Mouse (Mus musculus) effector memory CD4-positive, alpha-beta T cell, adult 7 months (primary cell): ENCODE measurements around the gene Olfr495. TPM values are rescaled to one million over a fixed set of nuclear protein-coding genes. Genes with fewer than 3 reads are reported as not detected.

Experiments used
- polyA plus RNA-seq: library from polyadenylated mRNA; unstranded; fragments of 100-300 nt; shearing (Covaris generic); gene quantifications from one replicate; pipeline ENCODE4 v1.2.1, GENCODE M21; 2017

The Olfr495 gene
- polyA plus RNA-seq: not detected

DNA sequence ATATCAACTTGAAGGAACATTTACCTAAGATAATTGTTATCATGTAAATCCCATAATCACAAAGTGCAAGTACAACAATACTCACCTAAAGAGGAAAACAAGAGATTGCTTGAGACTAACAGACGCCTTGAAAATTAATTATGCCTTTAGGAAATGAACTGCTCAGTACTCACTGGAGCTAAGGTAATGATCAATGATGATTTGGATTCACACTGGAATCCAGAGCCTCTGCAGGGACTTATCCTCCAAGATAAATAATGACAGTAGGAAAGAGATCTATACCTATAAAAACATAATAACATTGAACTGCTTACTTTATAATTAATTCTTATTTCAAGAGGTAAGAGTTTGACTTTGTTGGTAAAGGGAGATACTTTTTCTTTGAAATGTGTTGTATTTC is at the start of gene Olfr495:
Gene Olfr495 (plus strand): TSS at position 301 of the 400 bp plus-strand sequence.

DNA sequence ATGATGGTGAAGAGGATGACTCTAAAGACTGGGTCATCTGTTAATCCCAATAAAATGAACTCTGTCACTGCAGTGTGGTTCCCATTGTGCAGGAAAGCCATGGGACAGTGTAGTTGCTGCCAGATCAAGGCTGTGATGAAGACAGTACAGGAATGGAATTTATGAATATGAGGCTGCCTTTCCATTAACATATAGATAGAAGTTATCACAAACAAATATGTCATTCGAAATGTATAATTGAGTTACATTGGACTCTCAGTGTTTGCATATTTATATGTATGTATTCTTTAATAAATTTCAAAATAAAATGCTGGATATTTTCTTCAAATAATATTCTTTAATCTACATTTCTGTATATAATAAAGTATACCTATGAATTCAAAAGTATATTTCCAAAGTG is 46.1 kb upstream of the Olfr495 start, which contains the start of gene Olfr493:
Gene Olfr493 (minus strand): TSS at position 101 of the 400 bp plus-strand sequence.

DNA sequence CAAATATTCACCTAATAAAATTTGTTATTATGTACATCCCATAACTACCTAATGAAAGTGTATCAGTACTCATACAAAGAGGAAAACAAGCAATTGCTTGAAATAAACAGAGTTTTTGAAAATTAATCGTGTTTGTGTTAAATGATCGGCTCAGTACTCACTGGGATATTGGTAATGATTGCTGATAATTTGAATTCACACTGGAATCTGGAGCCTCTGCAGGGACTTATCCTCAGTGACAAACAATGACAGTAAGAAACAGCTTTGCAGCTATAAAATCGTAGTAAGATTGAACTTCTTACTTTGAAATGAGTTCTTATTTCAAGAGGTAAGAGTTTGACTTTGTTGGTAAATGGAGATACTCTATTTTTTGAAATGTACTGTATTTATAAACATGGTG is 27.9 kb upstream of the Olfr495 start, which contains the start of gene Olfr494:
Gene Olfr494 (plus strand): TSS at position 301 of the 400 bp plus-strand sequence.

DNA sequence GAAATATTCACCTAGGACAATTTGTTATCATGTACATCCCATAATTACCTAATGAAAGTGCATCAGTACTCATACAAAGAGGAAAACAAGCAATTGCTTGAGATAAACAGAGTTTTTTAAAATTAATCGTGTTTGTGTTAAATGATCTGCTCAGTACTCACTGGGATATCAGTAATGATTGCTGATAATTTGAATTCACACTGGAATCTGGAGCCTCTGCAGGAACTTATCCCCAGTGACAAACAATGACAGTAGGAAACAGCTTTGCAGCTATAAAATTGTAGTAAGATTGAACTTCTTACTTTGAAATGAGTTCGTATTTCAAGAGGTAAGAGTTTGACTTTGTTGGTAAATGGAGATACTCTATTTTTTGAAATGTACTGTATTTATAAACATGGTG is 27.2 kb downstream of the Olfr495 start, which contains the start of gene Olfr497:
Gene Olfr497 (plus strand): TSS at position 301 of the 400 bp plus-strand sequence.

Other genes starting within 250 kb of the Olfr495 start
- 0.40 TPM for gene Olfr485, start 233.3 kb upstream of the Olfr495 start, polyA plus RNA-seq
- gene Olfr486, start 220.4 kb upstream of the Olfr495 start, polyA plus RNA-seq: not detected
- not detected for gene Olfr487, start 178.5 kb upstream of the Olfr495 start, polyA plus RNA-seq
- not detected for gene Olfr488, start 134.8 kb upstream of the Olfr495 start, polyA plus RNA-seq
- 0.40 TPM for gene Olfr490, start 104.2 kb upstream of the Olfr495 start, polyA plus RNA-seq
- not detected for gene Olfr491, start 79.7 kb upstream of the Olfr495 start, polyA plus RNA-seq
- gene Olfr492, start 69.5 kb upstream of the Olfr495 start, polyA plus RNA-seq: not detected
- not detected for gene Olfr493, start 46.2 kb upstream of the Olfr495 start, polyA plus RNA-seq
- gene Olfr494, start 27.8 kb upstream of the Olfr495 start, polyA plus RNA-seq: not detected
- gene Olfr497, start 27.3 kb downstream of the Olfr495 start, polyA plus RNA-seq: not detected
- gene Olfr498, start 72.2 kb downstream of the Olfr495 start, polyA plus RNA-seq: not detected
- 0.20 TPM for gene Olfr502, start 131.9 kb downstream of the Olfr495 start, polyA plus RNA-seq
- gene Olfr503, start 151.4 kb downstream of the Olfr495 start, polyA plus RNA-seq: not detected
- gene Olfr504, start 172.6 kb downstream of the Olfr495 start, polyA plus RNA-seq: not detected
- gene Olfr506, start 217.6 kb downstream of the Olfr495 start, polyA plus RNA-seq: not detected
- gene Olfr507, start 228.6 kb downstream of the Olfr495 start, polyA plus RNA-seq: not detected
- gene Olfr508, start 236.8 kb downstream of the Olfr495 start, polyA plus RNA-seq: not detected